Mouse (Mus musculus): ENCODE measurements around the gene Pla1a.

DNA sequence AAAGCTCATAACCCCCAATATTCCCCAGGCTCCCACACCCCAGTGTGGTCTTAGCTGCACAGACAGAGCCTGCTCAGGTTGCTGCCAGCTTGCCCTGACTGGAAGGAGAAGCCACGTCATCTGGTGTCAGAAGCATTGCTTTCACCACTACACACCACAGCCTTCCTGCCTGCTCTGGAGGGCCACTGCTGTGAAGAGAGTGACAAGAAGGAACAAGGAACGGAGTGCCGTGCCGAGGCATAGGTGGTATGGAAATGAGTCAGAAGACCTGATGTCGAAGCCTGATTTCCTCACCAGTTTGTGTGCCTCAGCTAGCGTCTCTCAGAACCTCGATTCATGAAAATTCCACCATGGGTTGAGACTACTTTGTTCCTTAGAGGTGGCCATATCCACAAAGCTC is 29.3 kb downstream of the Pla1a start:
- no peak for TF ChIP-seq CTCF (IDR thresholded peaks at IDR 0.05; ENCODE audit: low read depth)
- no peak for TF ChIP-seq EP300 (IDR thresholded peaks at IDR 0.05; ENCODE audit: low read depth)
